Mouse (Mus musculus) CH12F3 (cell line): Measurements from ENCODE around the gene Lipt2.

Source experiments
- in situ Hi-C: fragments of 300-500 bp; cut with MboI; formaldehyde crosslinking; loops from 2 replicates; pipeline ENCODE4 v1.14.3; 2020; ENCODE audit warnings: low sequenced_read_pairs

The Lipt2 gene

DNA sequence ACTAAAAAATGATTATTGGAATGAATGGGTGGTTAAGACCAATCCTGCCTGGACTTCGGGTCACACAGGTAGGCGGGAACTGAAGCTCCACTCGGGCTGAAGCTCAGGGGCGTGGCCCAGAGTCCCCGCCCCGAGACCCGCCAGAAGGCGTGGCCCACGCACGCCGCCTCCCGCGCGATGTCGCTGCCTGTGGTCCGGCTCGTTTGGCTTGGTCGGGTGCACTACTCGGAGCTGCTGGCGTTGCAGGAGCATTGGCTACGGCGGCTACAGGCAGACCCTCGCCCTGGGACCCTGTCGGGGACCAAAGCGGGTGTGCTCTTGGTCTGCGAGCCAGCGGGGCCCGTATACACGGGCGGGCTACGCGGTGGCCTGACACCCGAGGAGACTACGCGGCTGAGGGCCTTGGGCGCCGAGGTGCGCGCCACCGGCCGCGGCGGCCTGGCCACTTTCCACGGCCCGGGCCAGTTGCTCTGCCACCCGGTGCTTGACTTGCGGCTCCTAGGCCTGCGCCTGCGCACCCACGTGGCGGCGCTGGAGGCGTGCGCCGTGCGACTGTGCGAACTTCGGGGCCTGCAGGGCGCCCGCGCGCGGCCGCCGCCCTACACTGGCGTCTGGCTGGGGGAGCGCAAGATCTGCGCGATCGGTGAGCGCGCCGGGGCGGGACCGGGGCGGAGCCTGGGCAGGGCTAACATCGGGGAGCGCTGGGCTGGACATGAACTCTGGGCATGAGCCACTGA, at the start of gene Lipt2:
Gene Lipt2, plus strand, starts transcription at position 173 of the 737 bp plus-strand sequence.
- in situ Hi-C loops, result no loop called here

DNA sequence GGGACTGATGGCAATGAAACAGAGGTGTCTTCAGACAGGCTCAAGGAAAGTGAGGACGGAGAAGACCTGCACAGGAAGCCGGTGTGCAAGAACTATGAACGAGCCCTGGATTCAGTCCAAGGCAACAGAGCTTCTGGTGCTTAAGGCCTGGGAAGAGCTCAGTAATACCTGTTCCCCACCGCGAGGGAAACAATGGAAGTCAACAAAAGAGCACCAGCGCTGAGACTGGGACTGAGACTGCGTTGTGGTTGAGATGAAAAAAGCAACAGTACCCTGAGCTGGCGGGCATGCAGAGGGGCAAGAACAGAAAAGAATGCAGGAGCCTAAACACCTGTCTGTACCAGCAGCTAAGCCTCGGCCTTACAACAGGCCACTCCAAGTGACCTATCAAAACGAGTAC, 47.6 kb upstream of the Lipt2 start:
- in situ Hi-C loops, result no loop called here

DNA sequence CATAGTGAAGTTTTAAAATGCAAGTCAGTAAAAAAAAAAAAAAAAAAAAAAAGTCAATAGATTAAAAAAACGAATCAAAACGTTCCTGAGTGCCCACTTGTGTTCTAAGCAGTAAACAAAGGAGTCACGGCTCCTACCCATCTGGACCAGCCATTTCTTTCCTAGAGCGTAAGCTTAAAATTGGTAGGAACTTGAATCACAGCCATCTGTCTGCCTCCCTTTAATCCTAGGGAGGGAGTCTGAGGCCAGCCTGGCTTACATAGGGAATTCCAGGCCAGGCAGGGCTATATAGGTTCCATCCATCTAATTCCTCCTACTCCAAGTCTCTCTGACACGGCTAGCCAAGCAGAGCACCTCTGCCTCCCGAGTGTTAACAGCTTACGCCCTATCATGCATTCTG, 45.3 kb upstream of the Lipt2 start:
- in situ Hi-C loops, result no loop called here

DNA sequence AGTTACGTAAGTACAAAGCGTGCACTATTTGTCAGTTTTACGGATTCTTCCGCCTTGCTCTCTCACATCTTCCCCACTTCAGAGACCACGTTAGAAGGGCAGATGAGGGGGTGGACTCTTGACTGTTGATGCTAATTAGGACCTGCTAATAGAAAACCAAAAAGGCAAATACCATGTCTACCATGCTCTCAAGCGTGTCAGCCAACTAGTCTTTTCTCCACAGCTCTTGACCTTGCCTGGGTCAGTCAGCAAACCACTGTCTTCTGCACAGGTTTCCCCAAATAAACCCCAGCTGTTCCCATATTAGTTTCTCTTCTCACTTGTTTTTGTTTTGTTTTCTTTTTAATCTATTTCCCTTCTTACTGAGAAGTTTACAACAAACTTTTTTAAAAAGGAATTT, 44.8 kb upstream of the Lipt2 start:
- in situ Hi-C loops, result no loop called here

DNA sequence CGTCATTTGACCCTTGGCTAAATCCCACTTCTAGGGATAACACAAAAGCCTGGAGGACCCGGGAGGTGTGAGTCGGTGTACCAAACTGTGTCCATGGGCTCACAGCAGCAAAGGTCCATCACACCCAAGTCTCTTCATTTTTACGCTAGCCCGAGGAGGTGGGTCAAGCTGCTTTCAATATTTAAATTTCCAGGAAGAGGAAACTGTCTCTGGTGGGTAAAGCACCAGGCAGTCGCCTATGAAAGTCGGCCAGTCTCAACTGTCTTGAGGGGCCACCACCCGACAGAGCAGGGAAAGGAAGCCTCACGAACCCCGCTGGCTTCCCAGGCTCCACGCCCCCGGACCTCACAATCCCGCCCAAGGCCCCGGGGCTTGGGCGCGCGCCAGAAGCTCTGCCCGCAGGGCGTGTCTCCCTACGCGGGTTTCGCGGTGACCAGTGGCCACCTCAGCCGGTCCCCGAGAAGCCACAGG, 38.3 kb upstream of the Lipt2 start:
- in situ Hi-C loops, result no loop called here

DNA sequence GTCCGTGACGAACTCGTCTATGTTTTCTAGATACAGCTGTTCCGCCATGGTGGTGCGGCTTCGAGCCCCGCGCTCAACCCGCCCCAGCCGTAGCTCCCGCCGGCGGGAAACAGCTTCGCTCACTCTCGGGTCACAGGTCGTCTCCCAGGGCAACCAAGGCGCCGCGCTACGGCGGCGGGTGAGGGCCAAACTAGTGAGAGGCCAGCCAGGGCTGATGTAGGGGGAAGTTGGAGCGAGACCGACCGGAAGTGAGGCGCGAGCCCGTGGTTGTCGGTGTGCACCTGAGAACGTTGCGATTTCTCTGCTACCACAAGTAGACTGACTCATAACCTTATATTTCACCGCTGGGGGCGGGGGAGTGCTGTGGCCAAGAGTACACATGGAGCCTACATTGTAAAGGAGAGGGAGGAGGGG, 37.7 kb upstream of the Lipt2 start, which contains the start of gene Pold3:
Gene Pold3, minus strand, starts transcription at position 190 of the 414 bp plus-strand sequence.
- in situ Hi-C loops, result no loop called here

DNA sequence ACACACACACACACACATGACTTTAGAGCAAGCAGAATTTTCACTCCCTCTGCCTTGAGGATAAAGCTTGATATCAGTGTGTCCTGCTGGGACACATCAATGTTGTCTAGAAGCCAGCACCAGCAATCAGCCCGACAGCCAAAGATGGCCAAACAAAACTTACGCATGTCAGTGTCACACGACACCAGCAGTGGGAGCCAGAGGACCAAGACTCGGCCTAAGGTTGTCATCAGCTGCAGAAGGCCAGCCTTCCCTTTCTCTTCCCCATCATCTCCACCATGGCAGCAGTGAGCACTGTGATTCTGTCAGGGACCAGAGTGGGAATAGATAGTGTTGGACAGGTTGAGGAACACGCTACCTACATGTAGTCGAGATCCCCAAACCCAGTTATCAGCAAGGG, 35.6 kb upstream of the Lipt2 start:
- in situ Hi-C loops, result no loop called here

DNA sequence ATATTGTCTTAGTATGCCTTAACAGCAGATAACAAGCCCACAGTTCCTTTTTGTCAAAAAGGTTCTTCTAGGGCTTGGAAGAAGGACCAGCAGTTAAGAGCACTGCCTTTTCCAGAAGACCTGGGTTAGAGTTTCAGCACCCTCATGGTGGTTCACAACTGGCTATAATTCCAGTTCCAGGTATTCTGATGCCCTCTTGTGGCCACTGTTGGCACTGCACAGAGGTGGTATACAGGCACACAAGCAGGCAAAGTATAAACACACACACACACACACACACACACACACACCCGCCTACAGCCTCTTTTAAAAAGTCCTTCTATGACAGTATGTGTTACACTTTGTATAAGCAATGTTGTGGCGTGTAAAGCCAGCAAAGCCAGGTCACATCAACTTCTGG, 34.9 kb upstream of the Lipt2 start:
- in situ Hi-C loops, result no loop called here

DNA sequence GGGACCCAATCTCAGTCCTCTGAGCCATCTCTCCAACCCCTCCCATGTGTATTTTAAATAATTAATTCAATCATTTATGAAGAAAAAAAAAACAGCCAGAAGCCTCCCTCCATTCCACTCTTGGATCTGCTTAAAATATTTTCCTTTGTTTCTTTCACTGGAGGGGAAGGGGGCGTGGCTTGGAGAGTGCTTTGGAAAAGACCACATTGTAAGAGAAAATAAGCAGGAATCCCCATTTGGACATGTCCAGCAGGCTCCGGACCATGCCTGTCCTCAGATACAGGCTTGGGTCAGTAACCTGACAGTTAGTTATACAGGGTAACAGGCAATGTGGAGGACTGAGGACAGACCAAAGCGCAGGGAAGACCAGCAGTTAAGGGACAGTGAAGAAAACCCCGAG, 33.9 kb upstream of the Lipt2 start:
- in situ Hi-C loops, result no loop called here

DNA sequence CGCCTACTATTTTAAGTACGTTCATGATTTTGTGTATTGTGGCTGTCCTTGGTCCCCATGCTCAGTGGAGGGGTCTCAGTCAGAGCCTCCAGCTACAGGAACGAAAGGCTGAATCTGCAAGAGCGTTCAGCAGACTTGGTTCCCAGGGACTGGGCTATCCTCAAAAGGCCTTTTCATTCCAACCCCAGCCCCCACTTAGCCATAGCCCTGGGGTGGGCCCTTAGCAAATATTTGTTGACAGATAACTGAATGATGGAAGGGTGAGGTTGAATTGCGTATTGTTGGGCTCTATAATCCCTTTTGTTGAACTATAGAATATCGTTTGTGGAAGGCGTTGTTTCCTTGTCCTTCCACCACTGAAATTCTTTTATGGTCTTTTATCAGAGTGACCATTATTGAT, 32.6 kb upstream of the Lipt2 start:
- in situ Hi-C loops, result no loop called here

DNA sequence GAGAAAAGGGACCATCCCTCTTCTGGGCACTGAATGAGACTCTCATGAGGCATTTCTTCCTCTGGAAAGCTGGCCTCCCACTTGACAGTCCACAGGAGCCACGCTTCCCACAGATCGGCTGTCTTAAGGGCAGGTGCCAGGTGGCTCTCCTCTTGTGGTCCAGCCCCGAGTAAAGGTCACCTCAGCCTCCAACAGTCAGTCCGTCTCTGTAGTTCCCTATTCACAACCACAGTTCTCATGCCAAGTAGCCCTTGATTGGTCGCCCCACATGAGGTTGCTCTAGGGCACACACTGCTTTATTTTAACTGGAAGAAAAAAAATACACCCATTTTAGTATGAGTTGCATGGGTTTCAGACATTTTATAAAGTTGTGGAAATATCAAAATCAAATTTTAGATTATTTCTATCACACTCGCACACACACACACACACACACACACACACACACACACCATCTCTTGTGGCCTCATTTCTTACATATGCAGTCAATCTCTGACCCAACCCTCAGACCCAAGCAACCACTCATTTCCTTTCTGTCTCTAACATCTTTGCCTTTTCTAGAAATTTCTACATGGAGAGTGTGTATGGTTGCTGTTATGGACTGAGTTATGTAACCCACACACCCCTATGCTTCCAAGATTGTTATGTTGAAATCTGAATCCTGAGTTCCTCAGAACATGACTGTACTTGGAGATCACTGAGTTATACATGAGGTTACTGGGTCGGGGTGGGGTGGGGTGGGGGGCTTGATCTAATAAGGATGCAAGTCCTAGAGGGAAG, 30.6 kb upstream of the Lipt2 start:
- in situ Hi-C loops, result no loop called here

DNA sequence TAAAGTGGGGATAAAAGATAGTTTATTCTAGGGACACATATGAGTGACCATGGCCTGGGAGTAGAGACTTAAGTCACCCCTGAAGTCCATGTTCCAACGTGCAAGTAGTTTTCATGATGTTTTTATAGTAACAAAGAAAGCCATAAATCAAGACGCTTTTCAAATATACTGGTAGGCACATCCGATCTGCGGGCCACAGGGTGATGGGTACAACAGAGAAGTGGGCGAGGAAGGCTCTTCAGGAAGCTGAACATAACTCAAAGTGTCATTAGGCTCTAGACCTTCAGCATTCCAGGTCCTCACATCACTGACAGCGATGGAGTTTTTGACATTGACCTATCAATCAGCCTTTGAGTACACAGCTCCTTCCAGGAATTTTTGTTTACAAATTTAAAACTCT, 28.5 kb upstream of the Lipt2 start:
- in situ Hi-C loops, result no loop called here

DNA sequence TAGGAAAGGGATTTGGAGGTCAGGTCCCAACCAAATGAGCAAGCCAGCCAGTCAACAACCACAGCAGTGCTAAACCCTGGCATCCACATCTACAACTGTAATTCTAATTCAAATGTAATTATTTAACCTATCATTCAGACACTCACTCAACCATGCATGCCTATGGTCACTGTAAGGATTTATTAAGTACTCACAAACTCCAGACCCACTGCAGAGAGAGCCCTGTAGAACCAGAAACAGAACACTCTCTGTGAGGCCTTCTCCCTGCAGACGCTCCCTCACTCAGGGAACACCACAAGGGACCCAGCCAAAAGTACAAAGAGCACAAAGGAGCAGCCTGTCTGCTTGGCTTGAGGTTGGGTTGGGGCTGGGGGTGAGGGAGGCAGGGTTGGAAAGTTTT, 26.7 kb upstream of the Lipt2 start:
- in situ Hi-C loops, result no loop called here

DNA sequence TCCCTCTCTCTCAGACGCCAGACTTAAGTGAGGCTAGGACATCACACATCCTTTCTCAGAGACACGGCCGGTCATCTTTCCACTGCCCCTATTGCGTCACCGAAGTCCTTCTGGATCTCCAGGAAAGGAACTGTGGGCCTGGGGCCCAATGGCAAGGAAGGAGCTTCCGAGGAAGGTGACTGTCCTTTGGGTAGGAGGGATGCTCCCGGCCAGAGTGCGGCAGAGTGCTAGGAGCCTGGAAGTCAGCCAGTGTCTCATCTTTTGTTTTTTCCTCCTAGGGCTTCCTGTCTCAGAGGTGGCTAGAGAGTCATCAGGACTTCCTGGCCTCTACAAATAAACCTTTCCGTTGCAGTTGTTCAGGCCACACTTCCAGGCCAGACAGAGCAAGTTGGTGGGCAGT, 22.0 kb upstream of the Lipt2 start:
- in situ Hi-C loops, result no loop called here

DNA sequence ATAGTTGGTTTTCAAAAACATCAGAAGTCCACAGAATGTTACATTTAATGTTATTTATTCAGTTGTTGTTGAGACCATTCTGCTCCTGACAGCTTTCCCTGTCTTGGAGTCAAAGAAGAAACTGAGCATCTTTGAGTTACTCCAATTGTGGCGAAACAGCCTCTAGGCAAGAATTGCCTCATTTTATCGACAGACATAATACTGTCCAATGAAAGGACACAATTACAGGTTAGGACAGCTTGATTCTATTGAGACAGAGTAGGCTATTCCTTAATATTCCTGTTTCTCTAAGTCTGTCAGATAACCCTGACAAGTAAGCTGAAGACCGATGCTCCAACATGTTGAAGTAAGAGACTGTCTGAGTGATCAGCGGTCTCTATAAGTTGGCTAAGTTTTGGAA, 21.0 kb upstream of the Lipt2 start:
- in situ Hi-C loops, result no loop called here

DNA sequence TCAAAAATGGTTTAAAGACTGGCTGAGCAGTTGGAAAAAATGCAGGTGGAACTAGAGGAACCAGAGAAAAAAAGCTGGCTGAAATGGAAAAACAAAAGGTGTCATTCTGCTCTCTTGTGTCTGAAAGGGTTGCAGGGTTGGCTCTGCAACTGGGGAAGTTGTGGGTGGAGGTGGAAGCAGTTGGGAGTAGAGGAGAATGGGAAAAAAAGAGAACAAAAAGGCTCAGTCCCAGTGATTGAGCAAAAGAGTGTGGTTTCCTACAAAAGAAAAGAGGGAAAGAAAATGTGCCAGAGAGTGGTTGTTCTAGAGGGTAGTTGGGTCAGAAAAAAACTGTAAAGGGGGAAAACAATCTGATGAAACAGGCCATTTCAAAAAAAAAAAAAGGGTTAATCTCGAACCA, 18.5 kb upstream of the Lipt2 start:
- in situ Hi-C loops, result no loop called here

DNA sequence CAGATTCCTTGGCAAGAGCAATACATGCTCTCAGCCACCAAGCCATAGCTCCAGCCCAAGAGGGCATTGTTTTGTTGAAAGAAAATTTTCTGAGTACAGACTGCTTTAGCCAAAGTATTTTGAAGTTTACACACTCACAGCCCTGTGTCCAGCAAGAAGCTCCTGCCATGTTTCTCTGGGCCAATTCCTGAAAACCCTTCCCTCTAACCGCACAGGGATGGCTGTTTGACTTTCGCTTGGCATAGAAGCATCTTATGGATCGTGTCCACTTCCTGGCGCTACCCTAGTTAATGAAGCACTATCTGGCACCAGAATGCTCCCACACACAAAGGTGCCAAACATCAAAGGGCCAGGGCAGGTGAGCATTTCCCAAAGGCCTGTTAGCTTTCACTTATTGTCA, 10.5 kb upstream of the Lipt2 start:
- in situ Hi-C loops, result no loop called here

DNA sequence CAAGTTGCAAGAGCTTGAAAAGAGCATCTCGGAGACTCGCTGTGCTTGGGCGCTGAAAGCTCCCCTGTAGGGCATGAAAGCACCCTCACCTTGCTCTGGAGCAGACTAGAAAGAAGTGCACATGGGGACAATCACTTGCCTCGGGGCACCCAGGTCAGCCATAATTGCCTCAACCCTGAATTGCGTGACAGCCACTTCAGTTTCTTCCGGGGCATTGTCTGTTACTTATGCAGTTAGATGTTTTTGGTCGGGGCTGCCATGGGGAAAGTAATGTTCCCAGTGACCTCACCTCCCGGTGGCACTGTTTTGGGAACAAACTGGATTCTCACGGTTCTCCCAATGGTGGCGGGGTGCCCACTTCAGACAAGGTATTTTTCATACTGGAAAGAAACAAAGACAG, 9.0 kb upstream of the Lipt2 start:
- in situ Hi-C loops, result no loop called here

DNA sequence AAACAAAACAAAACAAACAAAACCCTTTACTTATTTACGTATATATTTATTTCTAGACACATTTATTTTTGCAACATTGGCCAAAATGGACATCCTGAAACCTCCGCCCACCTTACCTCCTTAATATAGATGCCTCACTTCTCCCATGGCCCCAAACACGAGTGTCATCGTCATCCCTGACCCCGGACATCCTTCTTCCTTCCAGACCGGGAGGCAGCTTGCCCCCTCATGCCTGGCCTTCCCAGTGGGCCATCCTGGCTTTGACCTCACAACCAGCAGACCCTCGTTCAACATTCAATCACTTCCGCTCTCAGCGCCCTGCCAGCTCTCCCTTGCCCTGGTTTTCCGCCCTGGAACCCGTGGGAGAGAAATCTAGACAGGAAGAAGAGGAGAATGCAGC, 8.5 kb upstream of the Lipt2 start:
- in situ Hi-C loops, result no loop called here

DNA sequence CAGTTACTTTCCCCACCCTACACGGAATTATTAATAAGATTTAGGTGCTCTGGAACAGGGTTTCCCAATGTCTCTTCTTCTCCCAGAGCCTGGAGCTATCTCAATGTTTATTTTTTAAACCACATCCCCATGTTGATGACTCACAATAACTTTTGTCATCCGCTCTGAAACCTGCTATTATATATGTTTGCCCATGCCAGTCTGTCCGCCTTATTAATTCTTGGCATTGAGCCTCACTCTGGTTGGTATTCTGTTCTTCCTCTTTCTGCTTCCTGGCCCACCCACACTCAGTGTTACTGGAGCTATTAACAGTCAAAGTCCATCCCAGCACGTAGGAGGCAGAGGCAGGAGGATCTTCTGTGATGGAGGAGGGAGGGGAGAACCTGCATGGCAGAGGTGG, 1.4 kb upstream of the Lipt2 start:
- in situ Hi-C loops, result no loop called here

DNA sequence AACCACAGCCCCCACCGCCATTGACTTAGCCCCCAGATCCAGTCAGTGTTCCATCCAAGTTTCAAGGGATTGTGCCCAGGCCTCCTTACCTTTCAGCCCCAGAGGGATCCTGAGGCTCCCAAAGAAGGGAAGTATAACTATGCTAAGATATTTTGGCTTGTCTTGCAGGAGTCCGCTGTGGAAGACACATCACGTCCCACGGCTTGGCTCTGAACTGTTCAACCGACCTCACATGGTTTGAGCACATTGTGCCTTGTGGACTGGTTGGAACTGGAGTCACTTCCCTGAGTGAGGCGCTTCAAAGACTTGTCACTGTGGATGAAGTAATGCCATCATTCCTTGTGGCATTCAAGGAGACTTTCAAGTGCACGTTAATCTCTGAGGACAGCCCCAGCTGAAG, 929 bp downstream of the Lipt2 start:
- in situ Hi-C loops, result no loop called here

DNA sequence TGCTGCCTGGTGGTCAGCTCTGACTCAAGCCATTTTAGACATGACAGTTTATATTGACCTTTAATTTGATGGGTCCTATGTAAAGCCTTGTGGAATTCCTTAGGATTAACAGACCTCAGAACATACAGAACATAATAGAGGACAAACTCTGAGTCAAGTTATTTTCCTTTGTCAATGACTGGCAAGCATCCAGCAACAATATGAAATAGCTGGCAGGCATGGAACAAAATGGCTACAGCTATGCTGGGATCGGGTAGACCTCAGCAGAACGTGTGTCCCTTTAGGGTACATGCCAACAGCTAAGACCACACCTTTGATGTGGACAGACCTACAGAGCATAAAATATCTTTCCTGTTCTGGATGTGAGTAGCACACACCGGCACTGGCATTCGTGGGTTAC, 4.4 kb downstream of the Lipt2 start:
- in situ Hi-C loops, result no loop called here
